Mouse (Mus musculus): ENCODE measurements at regions not wholly inside any gene's neighbourhood (a gene's known extent, or its start where the extent isn't known, plus 50 kb on each side); places are given as distances from the start of the nearest gene placed in this dataset.

- H3ac ChIP-seq (ENCODE audit: control insufficient read depth, insufficient read length, low read depth) = no peak overlapping the region
- H3K79me3 ChIP-seq (ENCODE audit: low read depth) = no peaks in the 10 kb centered on the region
- TF ChIP-seq USF1 (IDR thresholded peaks at IDR 0.05; ENCODE audit: low read depth) (no peak), MYOG (IDR thresholded peaks at IDR 0.05; ENCODE audit: control insufficient read depth, extremely low read depth, insufficient read length) (no peak), MYOD1 (IDR thresholded peaks at IDR 0.05; ENCODE audit: control insufficient read depth, insufficient read length, low read depth) (no peak), CTCF (IDR thresholded peaks at IDR 0.05; ENCODE audit: control insufficient read depth, insufficient read depth, insufficient read length) (no peak), MAX (IDR thresholded peaks at IDR 0.05) (no peak), FOSL1 (IDR thresholded peaks at IDR 0.05; ENCODE audit: insufficient read depth, low read length, poor library complexity, severe bottlenecking) (no peak), CEBPB (IDR thresholded peaks at IDR 0.05; ENCODE audit: low read depth) (no peak)
- H3K4me3 ChIP-seq (ENCODE audit: insufficient read depth, poor library complexity, severe bottlenecking) = no peak overlapping the region
- H3K36me3 ChIP-seq (ENCODE audit: control insufficient read depth, insufficient read depth) = no peaks in the 10 kb centered on the region
- H3K27me3 ChIP-seq (ENCODE audit: control insufficient read depth, insufficient read depth, insufficient read length) = no peaks in the 10 kb centered on the region
- no peaks in the 10 kb centered on the region for H3K79me2 ChIP-seq (ENCODE audit: control insufficient read depth, insufficient read depth)
Observed at GRCm38 (mm10) chr7:136427164-136427563, 467.2 kb upstream of the Mgmt start.

- Histone ChIP-seq H3K27me3 (ENCODE audit: control insufficient read depth, insufficient read depth, insufficient read length) (no peaks in the 10 kb centered on the region), H3K79me2 (ENCODE audit: control insufficient read depth, insufficient read depth) (no peaks in the 10 kb centered on the region), H3K36me3 (ENCODE audit: control insufficient read depth, insufficient read depth) (no peaks in the 10 kb centered on the region), H3K4me3 (ENCODE audit: insufficient read depth, poor library complexity, severe bottlenecking) (no peak overlapping the region), H3K79me3 (ENCODE audit: low read depth) (no peaks in the 10 kb centered on the region), H3ac (ENCODE audit: control insufficient read depth, insufficient read length, low read depth) (no peak overlapping the region)
- TF ChIP-seq MYOG (IDR thresholded peaks at IDR 0.05; ENCODE audit: control insufficient read depth, extremely low read depth, insufficient read length) (no peak), MYOD1 (IDR thresholded peaks at IDR 0.05; ENCODE audit: control insufficient read depth, insufficient read length, low read depth) (no peak), CTCF (IDR thresholded peaks at IDR 0.05; ENCODE audit: control insufficient read depth, insufficient read depth, insufficient read length) (no peak), USF1 (IDR thresholded peaks at IDR 0.05; ENCODE audit: low read depth) (no peak), FOSL1 (IDR thresholded peaks at IDR 0.05; ENCODE audit: insufficient read depth, low read length, poor library complexity, severe bottlenecking) (no peak), MAX (IDR thresholded peaks at IDR 0.05) (no peak), CEBPB (IDR thresholded peaks at IDR 0.05; ENCODE audit: low read depth) (no peak)
Observed at GRCm38 (mm10) chr7:136430085-136431011, 464.1 kb upstream of the Mgmt start.

GRCm38 (mm10) chr7:136433699-136434098, 460.7 kb upstream of the Mgmt start:
- no peaks in the 10 kb centered on the region for H3K79me3 ChIP-seq (ENCODE audit: low read depth)
- H3K4me3 ChIP-seq (ENCODE audit: insufficient read depth, poor library complexity, severe bottlenecking) = no peak overlapping the region
- no peaks in the 10 kb centered on the region for H3K79me2 ChIP-seq (ENCODE audit: control insufficient read depth, insufficient read depth)
- H3ac ChIP-seq (ENCODE audit: control insufficient read depth, insufficient read length, low read depth) = no peak overlapping the region
- TF ChIP-seq MYOD1 (IDR thresholded peaks at IDR 0.05; ENCODE audit: control insufficient read depth, insufficient read length, low read depth) = no peak
- H3K27me3 ChIP-seq (ENCODE audit: control insufficient read depth, insufficient read depth, insufficient read length) = no peaks in the 10 kb centered on the region
- H3K36me3 ChIP-seq (ENCODE audit: control insufficient read depth, insufficient read depth) = no peaks in the 10 kb centered on the region

GRCm38 (mm10) chr7:136434510-136434909, 459.9 kb upstream of the Mgmt start:
- Histone ChIP-seq H3K4me3 (ENCODE audit: insufficient read depth, poor library complexity, severe bottlenecking) (no peak overlapping the region), H3ac (ENCODE audit: control insufficient read depth, insufficient read length, low read depth) (no peak overlapping the region), H3K36me3 (ENCODE audit: control insufficient read depth, insufficient read depth) (no peaks in the 10 kb centered on the region), H3K79me3 (ENCODE audit: low read depth) (no peaks in the 10 kb centered on the region), H3K27me3 (ENCODE audit: control insufficient read depth, insufficient read depth, insufficient read length) (no peaks in the 10 kb centered on the region), H3K79me2 (ENCODE audit: control insufficient read depth, insufficient read depth) (no peaks in the 10 kb centered on the region)
- no peak for TF ChIP-seq MYOD1 (IDR thresholded peaks at IDR 0.05; ENCODE audit: control insufficient read depth, insufficient read length, low read depth)
- no peak for TF ChIP-seq USF1 (IDR thresholded peaks at IDR 0.05; ENCODE audit: low read depth)
- no peak for TF ChIP-seq MYOG (IDR thresholded peaks at IDR 0.05; ENCODE audit: control insufficient read depth, extremely low read depth, insufficient read length)
- no peak for TF ChIP-seq MAX (IDR thresholded peaks at IDR 0.05)
- no peak for TF ChIP-seq CTCF (IDR thresholded peaks at IDR 0.05; ENCODE audit: control insufficient read depth, insufficient read depth, insufficient read length)
- TF ChIP-seq CEBPB (IDR thresholded peaks at IDR 0.05; ENCODE audit: low read depth) = no peak
- no peak for TF ChIP-seq FOSL1 (IDR thresholded peaks at IDR 0.05; ENCODE audit: insufficient read depth, low read length, poor library complexity, severe bottlenecking)

GRCm38 (mm10) chr7:136443436-136443835, 451.0 kb upstream of the Mgmt start:
- no peaks in the 10 kb centered on the region for H3K79me3 ChIP-seq (ENCODE audit: low read depth)
- TF ChIP-seq CTCF (IDR thresholded peaks at IDR 0.05; ENCODE audit: control insufficient read depth, insufficient read depth, insufficient read length) = no peak
- no peak for TF ChIP-seq MYOD1 (IDR thresholded peaks at IDR 0.05; ENCODE audit: control insufficient read depth, insufficient read length, low read depth)
- TF ChIP-seq MAX (IDR thresholded peaks at IDR 0.05) = no peak
- TF ChIP-seq USF1 (IDR thresholded peaks at IDR 0.05; ENCODE audit: low read depth) = no peak
- TF ChIP-seq MYOG (IDR thresholded peaks at IDR 0.05; ENCODE audit: control insufficient read depth, extremely low read depth, insufficient read length) = no peak
- no peaks in the 10 kb centered on the region for H3K79me2 ChIP-seq (ENCODE audit: control insufficient read depth, insufficient read depth)
- no peaks in the 10 kb centered on the region for H3K27me3 ChIP-seq (ENCODE audit: control insufficient read depth, insufficient read depth, insufficient read length)
- no peak overlapping the region for H3K4me3 ChIP-seq (ENCODE audit: insufficient read depth, poor library complexity, severe bottlenecking)
- H3K36me3 ChIP-seq (ENCODE audit: control insufficient read depth, insufficient read depth) = no peaks in the 10 kb centered on the region
- no peak overlapping the region for H3ac ChIP-seq (ENCODE audit: control insufficient read depth, insufficient read length, low read depth)

GRCm38 (mm10) chr7:136445091-136445490, 449.3 kb upstream of the Mgmt start:
- Histone ChIP-seq H3K79me2 (ENCODE audit: control insufficient read depth, insufficient read depth) (no peaks in the 10 kb centered on the region), H3K79me3 (ENCODE audit: low read depth) (no peaks in the 10 kb centered on the region), H3ac (ENCODE audit: control insufficient read depth, insufficient read length, low read depth) (no peak overlapping the region), H3K4me3 (ENCODE audit: insufficient read depth, poor library complexity, severe bottlenecking) (no peak overlapping the region), H3K27me3 (ENCODE audit: control insufficient read depth, insufficient read depth, insufficient read length) (no peaks in the 10 kb centered on the region), H3K36me3 (ENCODE audit: control insufficient read depth, insufficient read depth) (no peaks in the 10 kb centered on the region)
- TF ChIP-seq USF1 (IDR thresholded peaks at IDR 0.05; ENCODE audit: low read depth) = no peak
- TF ChIP-seq MAX (IDR thresholded peaks at IDR 0.05) = no peak
- no peak for TF ChIP-seq CTCF (IDR thresholded peaks at IDR 0.05; ENCODE audit: control insufficient read depth, insufficient read depth, insufficient read length)
- no peak for TF ChIP-seq FOSL1 (IDR thresholded peaks at IDR 0.05; ENCODE audit: insufficient read depth, low read length, poor library complexity, severe bottlenecking)
- TF ChIP-seq MYOD1 (IDR thresholded peaks at IDR 0.05; ENCODE audit: control insufficient read depth, insufficient read length, low read depth) = no peak
- TF ChIP-seq CEBPB (IDR thresholded peaks at IDR 0.05; ENCODE audit: low read depth) = no peak
- TF ChIP-seq MYOG (IDR thresholded peaks at IDR 0.05; ENCODE audit: control insufficient read depth, extremely low read depth, insufficient read length) = no peak
